Mouse (Mus musculus) stomach, postnatal 0 days (tissue): ENCODE data around the gene Tsfm.

ENCODE experiments used
- CTCF ChIP-seq: IDR thresholded peaks from 2 replicates; pipeline ENCODE4 v1.5.1; 2016; ENCODE audit warnings: antibody characterized with exemption, low read depth, mild to moderate bottlenecking, moderate library complexity
- EP300 ChIP-seq: optimal IDR thresholded peaks from 2 replicates; pipeline ENCODE3; 2016; ENCODE audit warnings: antibody characterized with exemption

DNA sequence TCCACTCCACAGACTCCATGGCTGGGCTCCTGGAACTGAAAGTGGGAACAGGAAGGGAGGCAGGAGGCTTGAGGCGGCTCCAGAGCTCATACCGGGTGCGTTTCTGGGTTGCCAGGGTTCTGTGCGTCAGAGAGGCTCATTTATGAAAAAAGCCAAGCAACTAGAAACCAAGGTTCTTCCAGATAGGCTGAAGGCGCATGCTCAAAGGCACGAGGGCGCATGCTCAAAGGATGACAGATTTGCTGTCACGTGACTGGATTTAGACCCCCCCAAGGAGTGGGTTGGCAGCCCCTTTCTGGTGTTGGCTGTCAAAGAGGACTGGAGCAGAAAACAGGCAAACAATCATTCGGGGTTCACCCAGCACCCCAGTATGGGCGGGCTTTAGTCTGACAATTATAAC is 68.9 kb downstream of the Tsfm start:
- TF ChIP-seq CTCF (no peak), EP300 (no peak)
